Mouse (Mus musculus) CH12.LX (cell line): ENCODE measurements around the gene Ppp2r2d. TPM values are rescaled to one million over a fixed set of nuclear protein-coding genes. Genes with fewer than 3 reads are reported as not detected.

Source experiments
- DNase-seq: peaks from one replicate; pipeline ENCODE4 v3.0.0-alpha.2; 2013; ENCODE audit errors: extremely low read depth
- H3K27ac ChIP-seq: 2 replicates; pipeline ENCODE4 v1.5.1; 2012; ENCODE audit warnings: low read depth, mild to moderate bottlenecking, control low read depth, moderate library complexity; ENCODE audit not compliant: insufficient read depth
- H3K27me3 ChIP-seq: replicated peaks from 2 replicates; pipeline ENCODE3; 2012; ENCODE audit warnings: inconsistent platforms
- H3K36me3 ChIP-seq, 2 experiments: replicated peaks in 1 of 2; 2 replicates each; pipeline versions ENCODE3 to v1.6.1; 2012; ENCODE audit warnings: inconsistent platforms in 1 of 2, low read length in 1 of 2, mild to moderate bottlenecking in 1 of 2, mixed read lengths in 1 of 2, moderate library complexity in 1 of 2; ENCODE audit not compliant: control insufficient read depth in 1 of 2, insufficient read depth in 1 of 2
- H3K4me1 ChIP-seq, 2 experiments: 2 replicates each; pipeline ENCODE4 v1.6.1; 2012; ENCODE audit warnings: inconsistent platforms in 1 of 2, moderate library complexity in 1 of 2; ENCODE audit not compliant: insufficient read depth in 2 of 2, control insufficient read depth in 1 of 2
- H3K4me2 ChIP-seq: 2 replicates; pipeline ENCODE4 v1.6.1; 2012; ENCODE audit warnings: low read depth, mild to moderate bottlenecking, control low read depth; ENCODE audit not compliant: poor library complexity, insufficient read depth, severe bottlenecking
- H3K4me3 ChIP-seq, 3 experiments: fragments of 150-350 bp in 1 of 3; sonication (generic) in 1 of 3; replicated peaks in 1 of 3; 2 replicates each; pipeline versions ENCODE3 to v1.5.1; 2011 to 2012; ENCODE audit warnings: low read depth in 2 of 3, low read length in 2 of 3, mild to moderate bottlenecking in 2 of 3, moderate library complexity in 2 of 3, control low read depth in 1 of 3, improper control_type of control experiment in 1 of 3, inconsistent platforms in 1 of 3, mixed read lengths in 1 of 3; ENCODE audit not compliant: poor library complexity in 1 of 3
- H3K79me2 ChIP-seq: replicated peaks from 2 replicates; pipeline ENCODE4 v1.6.1; 2012; ENCODE audit warnings: mild to moderate bottlenecking, moderate library complexity; ENCODE audit not compliant: control insufficient read depth, poor library complexity, insufficient read depth, severe bottlenecking; ENCODE audit errors: extremely low read depth
- H3K9ac ChIP-seq: 2 replicates; pipeline ENCODE4 v1.6.1; 2012; ENCODE audit warnings: low read depth, mild to moderate bottlenecking, control low read depth, moderate library complexity; ENCODE audit not compliant: insufficient read depth
- H3K9me3 ChIP-seq: replicated peaks from 2 replicates; pipeline ENCODE3; 2012; ENCODE audit warnings: low read length, inconsistent platforms, mixed read lengths
- BHLHE40 ChIP-seq: IDR thresholded peaks from 2 replicates; pipeline ENCODE4 v1.6.1; 2011; ENCODE audit warnings: mild to moderate bottlenecking, low read depth, low read length, improper control_type of control experiment
- CHD1 ChIP-seq: IDR thresholded peaks from 2 replicates; pipeline ENCODE4 v1.6.1; 2012; ENCODE audit warnings: low read depth, low read length, improper control_type of control experiment, inconsistent platforms
- E2F4 ChIP-seq: IDR thresholded peaks from 2 replicates; pipeline ENCODE4 v1.6.1; 2011; ENCODE audit warnings: low read depth, low read length, improper control_type of control experiment; ENCODE audit not compliant: insufficient replicate concordance
- GABPA ChIP-seq: IDR thresholded peaks from 2 replicates; pipeline ENCODE4 v1.6.1; 2012; ENCODE audit warnings: low read depth, low read length, improper control_type of control experiment, inconsistent platforms; ENCODE audit not compliant: insufficient replicate concordance
- HCFC1 ChIP-seq: IDR thresholded peaks from 2 replicates; pipeline ENCODE4 v1.6.1; 2012; ENCODE audit warnings: low read depth, mild to moderate bottlenecking, inconsistent platforms, low read length, improper control_type of control experiment
- MAFK ChIP-seq: IDR thresholded peaks from 2 replicates; pipeline ENCODE4 v1.6.1; 2011; ENCODE audit warnings: low read length, improper control_type of control experiment; ENCODE audit not compliant: insufficient replicate concordance
- MEF2A ChIP-seq: IDR thresholded peaks from 2 replicates; pipeline ENCODE4 v1.6.1; 2014; ENCODE audit warnings: low read depth, mild to moderate bottlenecking, inconsistent platforms, low read length, improper control_type of control experiment, borderline replicate concordance
- MYC ChIP-seq: IDR thresholded peaks from 2 replicates; pipeline ENCODE4 v1.6.1; 2011; ENCODE audit warnings: low read depth, mild to moderate bottlenecking, improper control_type of control experiment, low read length
- NELFE ChIP-seq: IDR thresholded peaks from 2 replicates; pipeline ENCODE4 v1.6.1; 2011; ENCODE audit warnings: low read depth, low read length, improper control_type of control experiment
- NRF1 ChIP-seq: IDR thresholded peaks from 2 replicates; pipeline ENCODE4 v1.6.1; 2014; ENCODE audit warnings: low read depth, mild to moderate bottlenecking, inconsistent platforms, low read length, improper control_type of control experiment, moderate library complexity
- RCOR1 ChIP-seq: conservative IDR thresholded peaks from 2 replicates; pipeline ENCODE4 v1.6.1; 2012; ENCODE audit warnings: low read depth, mild to moderate bottlenecking, inconsistent platforms, low read length, improper control_type of control experiment
- TCF12 ChIP-seq: IDR thresholded peaks from 2 replicates; pipeline ENCODE4 v1.6.1; 2014; ENCODE audit warnings: low read depth, mild to moderate bottlenecking, inconsistent platforms, low read length, improper control_type of control experiment
- UBTF ChIP-seq: IDR thresholded peaks from 2 replicates; pipeline ENCODE4 v1.6.1; 2012; ENCODE audit warnings: low read depth, mild to moderate bottlenecking, inconsistent platforms, low read length, improper control_type of control experiment, moderate library complexity
- USF1 ChIP-seq: IDR thresholded peaks from 2 replicates; pipeline ENCODE4 v1.6.1; 2014; ENCODE audit warnings: low read depth, mild to moderate bottlenecking, inconsistent platforms, low read length, improper control_type of control experiment
- USF2 ChIP-seq: conservative IDR thresholded peaks from 2 replicates; pipeline ENCODE4 v1.6.1; 2011; ENCODE audit warnings: low read depth, low read length, improper control_type of control experiment
- ZKSCAN1 ChIP-seq: IDR thresholded peaks from 2 replicates; pipeline ENCODE4 v1.6.1; 2012; ENCODE audit warnings: low read depth, inconsistent platforms, low read length, improper control_type of control experiment, borderline replicate concordance
- ZMIZ1 ChIP-seq: IDR thresholded peaks from 2 replicates; pipeline ENCODE4 v1.6.1; 2012; ENCODE audit warnings: low read depth, mild to moderate bottlenecking, inconsistent platforms, low read length, improper control_type of control experiment
- dilution Hi-C: fragments of 300-500 bp; cut with MboI; formaldehyde crosslinking; loops from 2 replicates; pipeline ENCODE4 v1.14.3; 2020; ENCODE audit warnings: low sequenced_read_pairs; ENCODE audit not compliant: extremely low pct_unique_long_range_greater_than_20kb, extremely low pct_ligation_motif_present
- in situ Hi-C: fragments of 300-500 bp; cut with MboI; formaldehyde crosslinking; loops from 3 replicates; pipeline ENCODE4 v1.14.3; 2019; ENCODE audit warnings: low sequenced_read_pairs, low pct_ligation_motif_present, low pct_unique_long_range_greater_than_20kb, mixed read lengths
- polyA plus RNA-seq: library from polyadenylated mRNA; unstranded; fragments of >175 nt; gene quantifications from 2 replicates; pipeline ENCODE4 v1.2.1, GENCODE M21; 2012; ENCODE audit warnings: low read depth; ENCODE audit not compliant: insufficient read length
- total RNA-seq, 2 experiments: library from RNA; depleted of rRNA; stranded (reverse); fragments of 300-350 nt in 1 of 2; fragments of >200 nt in 1 of 2; gene quantifications; 2 replicates each; pipeline ENCODE4 v1.2.3; 2012 to 2014

Gene Ppp2r2d
- total and polyA plus RNA-seq, 3 experiments: 24.3 to 54.1 (median 46.0) TPM

- Histone ChIP-seq H3K9me3 (no peaks in the 10 kb centered on the region), H3K4me1 (no peaks in the 10 kb centered on the region), H3K4me2 (no peak overlapping the region), H3K79me2 (peaks cover 2% of the 10 kb centered on the region), H3K27me3 (no peaks in the 10 kb centered on the region), H3K4me3 (no peak overlapping the region), H3K9ac (no peak overlapping the region), H3K36me3 (peaks cover 35 to 83% of the 10 kb centered on the region in 2 experiments), H3K27ac (no peak overlapping the region)
- no peak for DNase-seq
- in situ Hi-C loops: no loop called here
- TF ChIP-seq E2F4: no peak
- TF ChIP-seq MYC: no peak
- no peak for TF ChIP-seq MAFK
- no peak for TF ChIP-seq HCFC1
- TF ChIP-seq NELFE: no peak
- TF ChIP-seq BHLHE40: no peak
- TF ChIP-seq ZKSCAN1: no peak
- no peak for TF ChIP-seq USF2
- no peak for TF ChIP-seq UBTF
- no peak for TF ChIP-seq GABPA
- TF ChIP-seq NRF1: no peak
- dilution Hi-C loops: no loop called here
Observed at GRCm38 (mm10) chr7:138868316-138868715, 22.4 kb downstream of the Ppp2r2d start.

DNA sequence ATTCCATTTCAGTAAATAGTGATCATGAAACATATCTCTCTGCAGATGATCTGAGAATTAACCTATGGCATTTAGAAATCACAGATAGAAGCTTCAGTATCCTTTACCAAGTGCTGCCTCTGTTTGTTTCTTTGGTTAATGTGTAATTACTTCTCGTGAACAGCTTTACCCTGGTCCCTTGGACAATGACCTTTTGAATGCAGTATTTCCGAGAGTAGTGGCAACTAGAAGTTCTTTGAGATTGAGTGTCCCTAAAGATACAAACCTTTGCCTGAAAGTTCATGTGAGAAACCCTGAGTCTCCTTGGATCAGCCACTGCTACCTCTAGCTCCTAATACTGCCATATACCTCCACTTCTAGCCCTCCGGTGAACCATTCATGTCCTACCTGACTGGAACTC lies 27.1 kb downstream of the Ppp2r2d start:
- H3K4me1 ChIP-seq: no peaks in the 10 kb centered on the region
- no peak overlapping the region for H3K27ac ChIP-seq
- no peak overlapping the region for H3K4me2 ChIP-seq
- no peak overlapping the region for H3K4me3 ChIP-seq
- H3K9me3 ChIP-seq: no peaks in the 10 kb centered on the region
- H3K36me3 ChIP-seq: peaks cover 66 to 94% of the 10 kb centered on the region in 2 experiments
- in situ Hi-C loops (no loop called here), dilution Hi-C loops (no loop called here)
- no peaks in the 10 kb centered on the region; the same call in 1 of the 2 replicates for H3K79me2 ChIP-seq
- DNase-seq: no peak
- TF ChIP-seq MEF2A (no peak), UBTF (no peak), USF1 (no peak), TCF12 (no peak), ZMIZ1 (no peak), CHD1 (no peak), RCOR1 (no peak), NRF1 (no peak)
- H3K9ac ChIP-seq: no peak overlapping the region
- H3K27me3 ChIP-seq: no peaks in the 10 kb centered on the region
